Mouse (Mus musculus) ES-E14 (cell line): ENCODE data around the gene Atp1b1. TPM values are rescaled to one million over a fixed set of nuclear protein-coding genes. Genes with fewer than 3 reads are reported as not detected.

Experiments used
- DNase-seq: peaks from one replicate; pipeline ENCODE4 v3.0.0-alpha.2; 2013; ENCODE audit warnings: low read depth, low spot score
- H3K27ac ChIP-seq: 2 replicates; pipeline ENCODE4 v1.5.1; 2012; ENCODE audit warnings: low read depth, mild to moderate bottlenecking, low read length, moderate library complexity, mixed read lengths; ENCODE audit not compliant: poor library complexity, insufficient read depth, severe bottlenecking
- H3K36me3 ChIP-seq: 2 replicates; pipeline ENCODE4 v1.6.1; 2012; ENCODE audit warnings: mild to moderate bottlenecking, low read length, moderate library complexity, mixed read lengths; ENCODE audit not compliant: control insufficient read depth, poor library complexity, insufficient read depth, severe bottlenecking
- H3K4me1 ChIP-seq, 2 experiments: fragments of 150-350 bp in 1 of 2; sonication (generic) in 1 of 2; 2 replicates each; pipeline ENCODE4 v1.6.1; 2012; ENCODE audit warnings: low read length in 2 of 2, mild to moderate bottlenecking in 1 of 2, mixed read lengths in 1 of 2; ENCODE audit not compliant: control insufficient read depth in 2 of 2, insufficient read depth in 2 of 2, poor library complexity in 1 of 2
- H3K4me3 ChIP-seq, 2 experiments: fragments of 150-350 bp in 1 of 2; sonication (generic) in 1 of 2; 2 replicates each; pipeline ENCODE4 v1.5.1; 2012; ENCODE audit warnings: low read length in 2 of 2, low read depth in 1 of 2, mild to moderate bottlenecking in 1 of 2, mixed read lengths in 1 of 2; ENCODE audit not compliant: insufficient read depth in 1 of 2, poor library complexity in 1 of 2, severe bottlenecking in 1 of 2
- H3K9ac ChIP-seq: 2 replicates; pipeline ENCODE4 v1.6.1; 2012; ENCODE audit warnings: low read depth, mild to moderate bottlenecking, low read length, mixed read lengths; ENCODE audit not compliant: poor library complexity, insufficient read depth, severe bottlenecking
- H3K9me3 ChIP-seq: fragments of 150-350 bp; sonication (generic); 2 replicates; pipeline ENCODE4 v1.6.1; 2012; ENCODE audit warnings: low read depth, mild to moderate bottlenecking, low read length; ENCODE audit not compliant: control insufficient read depth, insufficient read depth
- CHD2 ChIP-seq: IDR thresholded peaks from 2 replicates; pipeline ENCODE4 v1.6.1; 2014; ENCODE audit warnings: mild to moderate bottlenecking, low read depth, low read length, inconsistent platforms
- HCFC1 ChIP-seq: IDR thresholded peaks from 2 replicates; pipeline ENCODE4 v1.6.1; 2012; ENCODE audit warnings: low read length, inconsistent platforms, borderline replicate concordance; ENCODE audit not compliant: insufficient read depth
- MAFK ChIP-seq: IDR thresholded peaks from 2 replicates; pipeline ENCODE4 v1.6.1; 2014; ENCODE audit warnings: mild to moderate bottlenecking, low read depth, low read length, inconsistent platforms; ENCODE audit not compliant: insufficient read depth
- ZC3H11A ChIP-seq: IDR thresholded peaks from 2 replicates; pipeline ENCODE4 v1.6.1; 2012; ENCODE audit warnings: low read depth, mild to moderate bottlenecking, inconsistent platforms, low read length, borderline replicate concordance
- ZNF384 ChIP-seq: IDR thresholded peaks from 2 replicates; pipeline ENCODE4 v1.6.1; 2012; ENCODE audit warnings: low read depth, low read length, inconsistent platforms
- in situ Hi-C, 2 experiments: fragments of 600-800 bp; cut with MboI; formaldehyde crosslinking; loops; one replicate each; pipeline ENCODE4 v1.15.1; 2025; ENCODE audit warnings: low sequenced_read_pairs in 2 of 2, inconsistent platforms in 1 of 2; ENCODE audit not compliant: unreplicated experiment in 2 of 2
- total RNA-seq: library from RNA; depleted of rRNA; stranded (reverse); fragments of 300-350 nt; gene quantifications from 2 replicates; pipeline ENCODE4 v1.2.3, GENCODE M21; 2012

Atp1b1 gene
- total RNA-seq, 1 experiment: 58.3 TPM

GRCm38 (mm10) chr1:164416692-164417394 is 41.3 kb downstream of the Atp1b1 start:
- no peaks in the 10 kb centered on the region; a peak in 1 of 4 replicates for H3K4me1 ChIP-seq
- H3K9ac ChIP-seq: no peak overlapping the region
- in situ Hi-C loops: no loop called here
- H3K27ac ChIP-seq: no peak overlapping the region
- H3K4me3 ChIP-seq: no peak overlapping the region
- no peak for DNase-seq
- no peaks in the 10 kb centered on the region for H3K36me3 ChIP-seq
- TF ChIP-seq ZC3H11A (no peak), HCFC1 (no peak), CHD2 (no peak), ZNF384 (no peak), MAFK (no peak)
- no peaks in the 10 kb centered on the region for H3K9me3 ChIP-seq

DNA sequence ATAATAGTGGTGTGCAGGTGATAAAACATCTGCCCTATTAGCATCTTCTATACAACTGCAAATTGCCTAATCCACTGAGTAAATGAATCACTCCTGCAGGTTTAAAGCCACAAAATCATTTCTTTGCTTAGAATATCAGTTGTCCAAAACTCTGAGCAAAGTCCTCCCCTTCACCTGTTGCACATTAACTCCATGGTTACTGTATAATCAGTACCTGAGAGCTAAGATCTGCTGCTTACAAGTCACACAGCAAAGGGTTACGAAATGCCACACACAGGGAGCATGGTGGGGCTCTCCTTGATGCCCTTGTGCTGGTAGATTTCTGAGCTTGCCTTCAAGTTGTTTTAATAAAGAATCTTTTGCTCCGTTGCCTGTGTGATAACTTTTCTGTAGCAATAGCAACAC is 42.8 kb downstream of the Atp1b1 start:
- in situ Hi-C loops: no loop called here
- H3K4me1 ChIP-seq: no peaks in the 10 kb centered on the region; a peak in 1 of 4 replicates
- H3K36me3 ChIP-seq: no peaks in the 10 kb centered on the region
- no peak overlapping the region for H3K27ac ChIP-seq
- no peak for DNase-seq
- no peaks in the 10 kb centered on the region for H3K9me3 ChIP-seq
- H3K4me3 ChIP-seq: no peak overlapping the region
- H3K9ac ChIP-seq: no peak overlapping the region
- TF ChIP-seq HCFC1 (no peak), ZC3H11A (no peak), ZNF384 (no peak), CHD2 (no peak), MAFK (no peak)

GRCm38 (mm10) chr1:164413608-164414007 is 44.5 kb downstream of the Atp1b1 start:
- Histone ChIP-seq H3K27ac (no peak overlapping the region), H3K4me3 (no peak overlapping the region), H3K9ac (no peak overlapping the region), H3K9me3 (no peaks in the 10 kb centered on the region), H3K36me3 (no peaks in the 10 kb centered on the region), H3K4me1 (no peaks in the 10 kb centered on the region; a peak in 1 of 4 replicates)
- in situ Hi-C loops: no loop called here
- no peak for DNase-seq
- no peak for TF ChIP-seq ZC3H11A

- Histone ChIP-seq H3K4me3 (no peak overlapping the region), H3K9me3 (no peaks in the 10 kb centered on the region), H3K27ac (no peak overlapping the region), H3K9ac (no peak overlapping the region), H3K4me1 (no peaks in the 10 kb centered on the region), H3K36me3 (no peaks in the 10 kb centered on the region)
- no peak for DNase-seq
- TF ChIP-seq ZC3H11A: no peak
- TF ChIP-seq CHD2: no peak
- TF ChIP-seq ZNF384: no peak
- no peak for TF ChIP-seq MAFK
- TF ChIP-seq HCFC1: no peak
- in situ Hi-C loops: no loop called here
These were observed 45.2 kb downstream of the Atp1b1 start for GRCm38 (mm10) chr1:164412906-164413305.

DNA sequence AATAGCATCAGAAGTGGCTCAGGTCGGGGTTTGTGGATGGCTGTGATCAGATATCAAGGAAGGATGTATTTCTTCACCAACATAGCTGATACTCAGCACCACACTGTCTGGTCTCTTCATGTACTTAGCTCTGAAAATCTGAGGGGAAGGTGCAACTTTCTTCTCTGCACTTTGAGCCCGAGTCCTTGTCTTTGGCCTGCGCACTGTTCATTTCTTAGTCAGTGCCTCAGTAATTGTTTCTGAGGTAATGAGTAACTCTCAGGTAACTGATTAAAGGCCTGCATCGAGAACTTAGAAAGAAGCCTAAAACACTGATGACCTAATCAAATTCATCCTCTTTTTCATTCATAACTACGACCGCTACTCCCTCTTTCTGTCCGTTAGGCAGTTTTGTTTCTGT is 46.8 kb downstream of the Atp1b1 start:
- Histone ChIP-seq H3K36me3 (no peaks in the 10 kb centered on the region), H3K9ac (no peak overlapping the region), H3K27ac (no peak overlapping the region), H3K4me1 (no peaks in the 10 kb centered on the region), H3K9me3 (no peaks in the 10 kb centered on the region), H3K4me3 (no peak overlapping the region)
- no peak for DNase-seq
- in situ Hi-C loops: no loop called here
- no peak for TF ChIP-seq ZC3H11A
- TF ChIP-seq ZNF384: no peak
- no peak for TF ChIP-seq MAFK
